Mouse (Mus musculus) natural killer cell, adult 2 months (primary cell): ENCODE results near the gene Ebp.

Experiments
- DNase-seq, 2 experiments: peaks; one replicate each; pipeline ENCODE4 v3.0.0; 2022; ENCODE audit warnings: low spot score in 2 of 2

Ebp gene

DNA sequence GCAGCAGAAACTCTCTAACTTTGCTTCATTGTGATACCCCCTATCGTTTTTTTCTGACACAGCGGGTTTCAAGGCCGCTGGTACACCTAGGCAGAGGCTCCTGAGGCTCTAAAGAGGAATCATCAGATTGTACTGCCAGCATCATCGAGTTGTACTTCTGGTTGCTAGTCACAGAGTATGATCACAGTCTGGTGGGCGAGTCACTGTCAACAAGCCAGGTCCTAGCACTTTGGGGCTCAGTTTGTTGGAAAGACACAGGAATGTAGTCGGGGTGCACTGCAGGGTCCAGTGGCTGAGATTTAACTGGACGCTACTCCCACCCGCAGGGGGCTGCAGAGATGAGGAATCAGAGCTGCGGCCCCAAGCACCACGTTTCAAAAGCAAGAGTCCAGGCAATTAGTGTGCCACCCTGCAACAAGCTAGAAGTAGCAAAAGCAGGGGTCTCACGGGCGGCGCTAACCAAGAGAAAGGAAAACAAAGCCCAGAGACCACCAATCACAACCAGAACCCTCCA, 1.1 kb downstream of the Ebp start:
- DNase-seq = no peak

DNA sequence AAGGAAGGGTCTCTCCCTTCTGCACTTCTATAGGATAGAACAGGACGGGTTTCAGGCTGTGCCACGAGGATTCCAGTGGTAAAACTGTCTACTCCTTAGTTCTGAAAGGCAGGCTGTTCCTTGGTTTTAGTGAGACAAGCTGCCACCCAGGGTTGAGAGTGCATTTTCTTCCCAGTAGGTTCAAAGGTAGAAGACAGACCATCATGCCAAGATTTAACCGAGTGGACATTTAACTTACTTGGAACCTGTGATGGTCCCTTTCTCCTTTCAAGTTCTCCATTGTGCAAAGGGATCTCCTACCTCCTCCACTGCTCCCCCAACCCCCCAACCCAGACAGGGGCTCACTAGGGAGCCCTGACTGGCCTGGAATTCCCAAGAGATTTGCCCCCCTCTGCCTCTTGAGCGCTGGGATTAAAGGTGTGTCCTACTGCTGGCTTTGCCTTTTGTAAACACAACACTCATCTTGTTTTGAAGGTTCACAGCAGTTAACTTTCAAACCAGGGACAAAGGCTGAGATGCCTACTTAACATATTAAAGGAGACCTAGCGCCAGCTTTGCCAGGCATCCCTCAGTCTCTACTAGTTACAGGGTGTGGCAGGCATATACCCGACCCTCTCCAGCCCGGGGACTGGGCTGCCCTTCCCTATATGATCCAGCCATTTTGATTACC, 10.3 kb downstream of the Ebp start:
- DNase-seq = no peak

DNA sequence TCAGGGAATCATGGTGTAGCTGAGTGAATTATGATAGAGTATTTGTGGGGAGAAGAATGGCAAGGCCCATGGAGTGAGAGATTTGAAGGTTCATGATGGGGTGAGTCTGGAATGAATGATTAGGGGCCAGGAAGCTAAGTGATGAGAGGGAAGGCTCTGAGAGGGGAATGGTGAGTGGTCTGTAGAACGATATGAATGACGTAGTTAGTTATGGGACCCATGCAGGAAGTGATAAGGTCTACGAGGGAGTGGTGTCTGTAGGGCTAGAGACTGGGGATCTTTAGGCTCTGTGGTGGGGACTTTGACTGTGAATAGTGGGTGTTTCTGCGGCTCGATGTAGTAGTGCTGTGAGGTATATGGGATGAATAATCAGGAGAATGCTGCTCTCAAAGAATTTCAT, 13.7 kb downstream of the Ebp start:
- no peak for DNase-seq

DNA sequence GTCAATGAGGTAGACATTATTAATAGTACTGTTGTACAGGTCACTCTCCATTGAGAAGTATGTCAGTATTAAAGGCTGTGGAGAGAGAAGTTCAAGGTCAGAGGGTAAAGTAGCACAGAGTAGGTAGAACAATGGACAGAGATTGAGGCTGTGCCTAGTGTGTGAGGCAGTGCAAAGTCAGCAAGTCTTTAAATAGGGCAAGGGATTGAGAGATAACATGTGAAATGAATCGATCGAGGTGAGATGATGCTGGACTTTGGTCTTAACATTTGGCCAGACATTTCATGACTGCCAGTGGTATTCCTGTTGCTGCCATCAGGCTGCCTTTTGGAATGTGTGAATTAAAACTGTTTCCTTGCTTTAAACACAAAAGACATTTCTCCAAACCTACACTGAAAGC, 14.4 kb downstream of the Ebp start:
- no peak for DNase-seq

DNA sequence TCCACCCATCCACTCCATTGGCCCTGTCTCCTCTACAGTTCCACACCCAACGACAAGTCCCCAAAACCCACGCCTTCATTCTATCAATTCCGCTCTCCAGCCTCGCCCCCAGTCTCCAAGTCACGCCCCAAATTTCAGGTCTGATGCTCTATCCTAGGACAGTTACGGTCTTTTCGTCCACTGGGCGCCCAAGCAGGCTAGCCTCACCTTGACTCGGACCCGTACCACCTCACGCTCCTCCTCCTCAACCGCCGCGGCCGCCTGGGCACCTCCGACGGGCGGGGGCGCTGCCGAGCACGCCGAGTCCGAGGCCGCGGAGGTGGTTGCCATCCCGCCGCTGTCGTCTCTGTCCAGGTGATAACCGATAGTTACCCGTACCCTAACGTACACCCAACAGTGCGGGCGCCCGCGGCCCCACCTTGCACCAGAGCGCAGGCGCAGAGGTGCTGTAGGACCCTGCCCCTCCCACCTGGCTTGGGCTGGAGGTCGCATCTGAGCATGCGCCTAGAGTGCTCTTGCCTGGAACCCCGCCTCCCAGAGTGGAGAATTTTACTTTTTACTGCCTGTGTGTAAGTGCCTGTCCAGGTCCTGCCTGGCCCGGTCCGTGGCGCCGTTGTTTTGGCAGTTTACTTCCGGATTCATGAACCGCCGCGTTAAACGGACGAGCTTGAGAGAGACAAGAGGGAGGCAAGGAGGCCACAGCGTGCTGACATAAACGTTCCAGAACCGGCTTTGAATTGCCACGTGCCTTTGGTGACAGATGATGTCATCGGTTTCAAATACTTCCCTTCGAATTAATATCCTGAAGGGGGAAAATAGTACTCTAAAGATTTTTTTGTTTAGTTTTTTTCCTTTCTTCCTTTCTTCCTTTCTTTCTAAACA, 17.6 kb downstream of the Ebp start, which contains the start of gene Tbc1d25:
TSS of gene Tbc1d25 (minus strand) at position 678 of the 882 bp plus-strand sequence.
- peak; percentile 81 to 86 for DNase-seq

DNA sequence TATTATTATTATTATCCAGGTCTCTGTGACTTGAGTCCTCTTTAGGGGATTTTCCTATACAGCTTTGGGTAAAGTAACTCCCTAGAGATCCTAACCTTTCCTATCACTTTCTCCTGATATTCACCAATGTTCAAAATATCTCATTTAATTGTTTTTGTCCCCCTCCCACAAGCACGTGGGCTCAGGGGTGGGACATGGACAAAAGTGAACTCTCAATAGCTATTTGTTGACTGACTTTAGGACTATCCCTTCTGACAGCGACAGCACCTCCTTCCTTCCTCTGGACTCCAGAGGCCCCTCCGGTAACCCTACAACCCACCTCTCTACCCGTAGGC, 18.2 kb downstream of the Ebp start:
- no peak for DNase-seq

DNA sequence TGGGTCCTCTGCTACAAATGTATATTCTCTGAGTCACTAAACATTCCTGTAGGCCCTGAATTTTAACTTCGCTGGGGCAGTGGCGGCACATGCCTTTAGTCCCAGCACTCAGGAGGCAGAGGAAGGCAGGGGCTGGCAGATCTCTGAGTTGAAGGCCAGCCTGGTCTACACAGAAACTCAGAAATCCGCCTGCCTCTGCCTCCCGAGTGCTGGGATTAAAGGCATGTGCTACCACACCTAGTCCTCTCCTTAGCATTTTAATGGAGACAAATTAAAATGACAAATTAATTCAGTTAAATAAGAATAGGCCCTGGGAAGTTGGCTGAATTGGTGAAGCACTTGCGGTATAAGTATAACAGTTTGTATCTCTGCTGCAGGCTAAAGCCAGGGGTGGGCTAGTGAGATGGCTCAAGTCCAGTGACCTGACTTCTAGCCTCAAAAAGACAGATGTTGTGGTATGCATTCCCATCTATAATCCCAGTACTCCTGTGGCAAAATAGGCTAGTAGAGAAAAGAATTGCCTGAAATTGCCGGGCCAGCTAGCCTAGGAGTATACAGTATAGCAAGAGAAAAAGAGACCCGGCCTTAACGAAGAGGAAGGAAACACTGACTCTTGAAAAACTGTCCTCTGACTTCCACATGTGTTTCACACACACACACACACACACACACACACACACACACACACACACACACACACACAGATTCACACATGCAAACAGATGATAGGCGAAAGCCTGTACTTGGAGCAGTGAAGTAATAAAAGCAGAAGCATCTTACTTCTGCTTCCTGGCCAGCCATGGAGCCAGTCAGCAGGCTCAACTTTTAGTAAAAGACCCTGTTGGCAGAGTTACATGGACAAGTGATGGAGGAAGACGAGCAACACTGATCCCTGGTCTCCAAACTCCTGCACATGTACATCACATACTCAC, 25.3 kb downstream of the Ebp start:
- DNase-seq = peak in 1 of 2 experiments; percentile 28

DNA sequence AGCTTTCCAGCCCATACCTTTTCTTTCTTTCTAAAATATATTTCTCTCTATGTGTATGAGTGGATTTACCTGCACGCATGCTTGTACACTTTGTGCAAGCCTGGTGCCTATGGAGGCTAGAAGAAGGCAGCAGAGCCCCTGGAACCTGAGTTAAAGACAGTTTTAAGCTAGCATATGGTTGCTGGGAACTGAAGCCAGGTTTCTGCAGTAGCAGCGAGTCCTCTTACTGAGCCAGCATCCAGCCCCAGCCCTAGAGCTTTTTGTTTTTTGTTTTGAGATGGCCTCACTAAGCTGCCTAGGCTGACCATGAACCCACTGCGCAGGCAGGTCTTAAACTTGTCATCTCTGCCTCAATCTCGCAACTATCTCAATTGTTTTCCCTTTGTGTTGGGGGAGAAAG, 28.8 kb downstream of the Ebp start:
- no peak for DNase-seq

DNA sequence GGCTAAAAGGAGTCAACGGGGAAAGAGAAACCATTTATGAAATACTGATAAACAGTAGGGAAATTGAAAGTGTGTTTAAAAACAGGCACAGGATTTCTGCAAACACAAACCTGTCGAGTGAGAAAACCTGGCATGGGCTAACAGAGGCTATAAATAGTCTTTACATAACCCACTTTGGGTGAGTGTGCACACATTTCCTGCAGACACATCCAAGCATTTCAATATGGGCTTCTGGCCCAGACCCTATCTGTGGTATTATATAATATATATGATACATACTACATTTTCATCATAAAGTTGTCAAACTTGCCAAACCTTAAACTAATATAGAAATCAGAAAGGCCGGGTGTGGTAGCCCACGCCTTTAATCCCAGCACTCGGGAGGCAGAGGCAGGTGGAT, 30.2 kb downstream of the Ebp start:
- no peak for DNase-seq

DNA sequence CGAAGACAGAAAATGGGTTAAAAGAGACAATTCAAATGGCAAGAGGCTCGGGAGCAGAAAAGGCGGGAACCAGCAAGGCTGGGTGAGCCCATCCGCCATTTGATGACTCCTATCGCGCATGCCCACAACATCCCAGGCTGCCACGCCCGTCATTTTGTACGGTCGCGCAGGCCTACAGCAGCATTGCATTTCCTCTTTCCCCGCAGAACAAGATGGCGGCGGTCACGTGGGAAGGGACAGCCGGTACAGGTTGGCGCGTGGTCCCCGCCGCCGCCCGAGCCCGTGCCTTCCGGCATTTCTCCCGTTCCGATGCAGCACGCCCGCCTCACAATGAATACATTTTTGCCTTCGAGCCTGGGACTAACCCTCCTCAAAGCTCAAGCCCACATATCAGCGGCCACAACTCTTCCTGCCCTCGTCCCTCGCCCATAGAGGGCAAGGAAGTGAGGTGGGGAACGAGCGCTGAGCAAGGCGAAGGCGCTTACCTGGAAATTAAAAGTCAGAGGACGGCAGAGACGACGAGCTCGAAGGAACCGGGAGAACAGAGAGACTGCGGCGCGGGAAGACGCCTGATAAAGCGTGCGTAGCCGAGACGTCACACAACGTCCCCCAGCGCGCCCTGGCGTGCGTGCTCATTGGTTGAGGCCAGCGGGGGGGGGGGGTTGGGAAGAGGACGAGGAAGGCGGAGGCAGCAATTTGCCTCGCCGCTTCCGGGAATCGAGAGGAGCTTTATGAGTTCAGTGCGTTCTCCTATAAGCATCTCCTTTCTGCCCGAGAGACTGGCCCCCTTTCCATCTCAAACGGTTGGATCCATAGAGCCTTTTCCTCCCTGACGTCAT, 47.9 kb downstream of the Ebp start, which contains the start of gene Rbm3:
TSS of gene Rbm3 (minus strand) at position 728 of the 839 bp plus-strand sequence.
- peak; percentile 86 to 90 for DNase-seq

DNA sequence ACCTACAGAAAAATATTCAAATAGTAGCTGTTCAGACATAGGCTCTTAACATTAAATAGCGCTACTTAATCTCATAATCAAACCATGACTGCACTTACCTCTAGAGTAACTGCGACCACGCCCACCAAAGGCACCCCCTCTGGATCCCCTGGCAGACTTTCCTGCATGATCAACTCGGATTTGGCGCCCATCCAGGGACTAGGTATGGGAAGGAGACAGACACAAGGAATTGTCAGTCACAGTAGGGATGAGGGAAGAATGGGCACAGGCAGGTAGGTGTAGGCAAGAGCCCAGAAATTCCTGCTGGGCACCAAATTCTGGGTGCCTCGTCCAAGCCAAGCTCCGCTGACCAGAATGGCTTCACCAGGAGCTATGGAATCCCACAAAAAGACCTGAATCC, 49.6 kb downstream of the Ebp start:
- DNase-seq = no peak

DNA sequence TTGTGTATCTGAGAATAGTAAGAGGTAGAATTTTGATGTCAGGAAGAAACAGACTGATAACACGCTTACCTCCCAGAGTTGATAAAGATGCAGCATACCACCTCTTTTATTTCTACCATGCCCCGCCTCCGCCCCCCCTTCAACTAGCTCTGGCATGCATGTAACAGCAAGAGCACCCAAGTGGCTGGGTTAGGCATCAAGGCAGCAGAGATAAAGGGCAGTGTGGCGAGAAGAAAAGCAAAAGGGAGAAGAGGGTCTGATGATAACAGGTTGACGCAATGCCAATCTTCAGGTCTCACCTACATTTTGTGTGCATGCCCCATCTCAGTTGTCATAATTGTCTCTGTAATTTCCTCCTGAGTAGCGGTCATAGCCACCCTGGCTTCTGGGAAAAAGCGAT, 50.4 kb downstream of the Ebp start:
- DNase-seq = no peak

DNA sequence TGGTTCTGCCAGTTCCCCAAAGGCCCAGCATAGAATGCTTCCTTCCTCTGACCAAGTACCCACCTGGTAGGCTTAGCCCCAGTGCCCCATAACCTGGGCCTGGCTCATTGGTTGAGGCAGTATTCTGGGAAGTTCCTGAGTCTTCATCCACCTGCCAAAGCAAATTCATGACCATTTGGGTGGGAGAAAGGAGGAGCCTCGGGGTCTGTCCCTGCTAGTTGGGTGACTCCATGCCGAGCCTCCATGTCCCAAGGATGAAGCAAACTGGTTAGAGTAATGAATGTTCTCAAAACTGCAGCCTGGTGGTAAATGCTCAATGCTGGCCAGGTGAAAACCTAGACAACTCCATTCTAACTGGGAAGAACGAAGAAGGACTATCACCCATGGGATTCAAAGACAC, 52.3 kb downstream of the Ebp start:
- no peak for DNase-seq

DNA sequence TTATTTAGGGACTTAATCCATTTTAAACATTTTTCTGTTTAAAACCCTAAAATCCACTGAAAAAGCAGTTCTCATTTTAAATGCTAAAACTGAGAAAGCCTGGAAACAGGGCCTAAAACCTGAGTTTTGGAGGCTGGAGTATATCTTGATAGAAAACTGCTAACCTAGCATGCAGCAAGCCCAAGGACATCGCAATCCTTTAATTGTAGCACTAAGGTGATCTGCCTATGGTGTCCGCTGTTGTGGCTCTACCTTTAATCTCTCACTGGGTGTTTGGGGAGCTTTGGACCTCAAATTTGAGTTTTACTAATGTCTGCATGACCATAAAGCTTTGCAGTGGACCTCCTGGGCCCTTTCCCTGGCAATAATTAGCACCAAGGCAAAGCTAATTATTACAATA, 52.9 kb downstream of the Ebp start:
- DNase-seq = no peak

DNA sequence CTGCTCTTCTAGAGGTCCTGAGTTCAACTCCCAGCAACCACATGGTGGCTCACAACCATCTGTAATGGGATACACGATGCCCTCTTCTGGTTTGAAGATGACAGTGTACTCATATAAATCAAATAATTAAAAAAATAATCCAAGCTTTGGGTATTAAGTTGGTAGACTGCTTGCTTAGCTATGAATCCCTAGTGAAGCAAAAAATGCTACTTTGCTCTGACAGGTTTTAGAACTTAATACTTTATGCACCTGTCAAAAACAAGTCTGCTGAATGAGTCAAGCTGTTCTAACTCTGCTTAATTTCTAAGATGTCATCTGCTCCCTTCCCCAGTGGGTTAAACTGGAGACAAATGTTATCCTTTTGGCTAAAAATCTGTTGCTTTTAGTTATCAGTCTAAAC, 53.8 kb downstream of the Ebp start:
- DNase-seq = no peak

DNA sequence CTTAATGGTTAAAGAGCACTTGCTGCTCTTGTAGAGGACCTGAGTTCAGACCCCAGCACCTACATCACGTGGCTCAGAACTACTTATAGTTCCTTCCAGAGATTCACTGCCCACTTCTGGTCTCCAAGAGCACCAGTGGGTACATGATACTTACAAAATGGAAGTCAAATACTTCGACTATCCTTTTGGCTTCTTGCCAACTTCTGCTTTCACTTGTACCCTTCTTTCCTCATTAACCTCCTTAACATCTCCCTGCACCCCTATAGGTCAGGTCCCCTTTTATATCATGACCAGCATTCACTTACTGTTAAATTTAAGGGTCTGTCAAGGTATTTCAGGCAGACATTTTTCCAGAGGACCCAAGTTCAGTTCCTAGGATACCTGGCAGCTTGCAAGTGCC, 57.4 kb downstream of the Ebp start:
- no peak for DNase-seq
